Mouse (Mus musculus) liver, embryonic 12.5 days (tissue): ENCODE results near the gene Spire2. TPM values are rescaled to one million over a fixed set of nuclear protein-coding genes. Genes with fewer than 3 reads are reported as not detected.

Experiments
- ATAC-seq: fragments of 200-750 bp; cut with Nextera tagmentation; 2 replicates; pipeline ENCODE4 v1.8.0; 2017; ENCODE audit warnings: moderate number of reproducible peaks, mild to moderate bottlenecking, moderate library complexity
- H3K27ac ChIP-seq: fragments of 300-500 bp; sonication (generic); 2 replicates; pipeline ENCODE4 v1.5.1; 2016; ENCODE audit warnings: mild to moderate bottlenecking
- H3K27me3 ChIP-seq: fragments of 300-500 bp; sonication (generic); replicated peaks from 2 replicates; pipeline ENCODE4 v1.6.1; 2016; ENCODE audit warnings: mild to moderate bottlenecking, moderate library complexity
- H3K36me3 ChIP-seq: fragments of 300-500 bp; sonication (generic); 2 replicates; pipeline ENCODE4 v1.6.1; 2016; ENCODE audit warnings: mild to moderate bottlenecking, moderate library complexity
- H3K4me1 ChIP-seq: fragments of 300-500 bp; sonication (generic); 2 replicates; pipeline ENCODE4 v1.6.1; 2016
- H3K4me2 ChIP-seq: fragments of 300-500 bp; sonication (generic); 2 replicates; pipeline ENCODE4 v1.6.1; 2016; ENCODE audit warnings: mild to moderate bottlenecking, moderate library complexity
- H3K4me3 ChIP-seq: fragments of 300-500 bp; sonication (generic); 2 replicates; pipeline ENCODE4 v1.5.1; 2016; ENCODE audit warnings: mild to moderate bottlenecking, moderate library complexity
- H3K9ac ChIP-seq: fragments of 300-500 bp; sonication (generic); 2 replicates; pipeline ENCODE4 v1.6.1; 2016; ENCODE audit warnings: mild to moderate bottlenecking, moderate library complexity
- H3K9me3 ChIP-seq: fragments of 300-500 bp; sonication (generic); replicated peaks from 2 replicates; pipeline ENCODE4 v1.6.1; 2016; ENCODE audit warnings: mild to moderate bottlenecking, moderate library complexity
- WGBS: fragments of 180-500 bp; shearing (Covaris S2); methylation state at CpG from one replicate; pipeline ENCODE4 v1.1.7; 2016; ENCODE audit not compliant: insufficient replicate concordance; 5-methylcytosine and 5-hydroxymethylcytosine counted together
- polyA plus RNA-seq: library from polyadenylated mRNA; unstranded; fragments of >200 nt; fragmentation: Nextera tagmentation; extraction: Ambion mirVana; gene quantifications from 2 replicates; pipeline ENCODE4 v1.2.1, GENCODE M21; 2016

The Spire2 gene
- polyA plus RNA-seq, 1 experiment from 2014 or later, result 4.6 TPM

DNA sequence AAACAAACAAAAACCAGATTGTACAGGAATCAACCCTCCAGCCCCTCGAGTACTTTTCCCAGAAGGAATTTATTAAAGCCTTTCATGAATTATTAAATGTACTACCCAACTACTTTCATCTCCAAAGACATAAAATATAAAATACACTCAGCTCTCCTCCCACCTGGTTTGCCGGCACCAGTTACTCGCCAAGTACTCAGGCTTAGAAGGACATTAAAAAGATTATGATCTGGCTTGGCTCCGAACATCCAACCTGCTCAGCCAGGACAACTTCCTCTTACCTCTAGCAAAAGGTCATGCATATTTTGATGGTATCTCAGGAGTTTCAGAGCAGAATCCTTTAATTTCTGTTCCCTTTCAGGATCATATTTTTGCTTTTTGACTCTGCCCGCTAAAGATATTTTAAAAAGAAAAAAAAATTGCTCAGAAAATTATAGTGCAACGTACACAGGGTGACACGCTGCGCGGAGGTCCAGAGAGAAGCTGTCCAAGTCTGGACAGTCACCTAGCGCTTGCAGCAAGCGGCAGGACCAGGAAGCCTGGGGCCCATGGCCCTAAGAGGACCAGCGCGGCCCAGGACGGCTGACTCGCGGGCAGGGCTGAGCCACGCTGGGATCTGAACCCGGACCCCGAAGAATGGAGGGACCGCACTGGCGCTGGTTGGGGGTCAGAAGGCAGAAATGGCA lies 14.6 kb upstream of the Spire2 start:
- Histone ChIP-seq H3K4me2 (peak overlapping the region; percentile 83), H3K9me3 (no peaks in the 10 kb centered on the region), H3K4me3 (peak overlapping the region; percentile 78), H3K27me3 (peaks cover 7% of the 10 kb centered on the region), H3K36me3 (peaks cover 21% of the 10 kb centered on the region), H3K9ac (peak overlapping the region; percentile 84), H3K4me1 (peaks cover 24% of the 10 kb centered on the region), H3K27ac (peak overlapping the region; percentile 77)
- 3% methylated on average over 21 of the region's 21 CpGs for WGBS
- peak; percentile 87 for ATAC-seq

DNA sequence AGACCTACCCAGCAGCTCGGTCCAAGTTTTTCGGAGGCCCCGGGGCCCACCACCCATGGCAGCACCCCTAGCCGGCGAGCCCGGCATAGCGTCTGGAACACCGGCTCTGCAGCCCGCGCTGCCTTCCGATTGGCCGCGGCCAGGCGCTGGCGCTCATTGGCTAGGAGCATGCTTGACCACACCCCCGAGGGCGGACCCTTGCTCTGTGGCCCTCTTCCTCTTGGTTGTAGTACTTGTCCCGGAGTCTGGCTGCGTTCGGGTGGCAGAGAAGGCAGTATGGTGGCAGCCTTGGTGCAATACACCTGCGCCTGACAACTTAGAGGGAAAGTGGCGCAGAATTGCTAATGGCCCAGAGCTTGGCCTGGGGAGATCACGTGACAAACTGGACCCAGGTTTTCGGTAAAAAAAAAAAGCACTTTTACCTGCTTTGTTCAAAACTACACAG lies 14.0 kb upstream of the Spire2 start, which contains the start of gene Fanca:
Gene Fanca (minus strand): TSS at position 110 of the 445 bp plus-strand sequence.
- Histone ChIP-seq H3K4me3 (peak within 1 kb of the TSS; percentile 78), H3K9me3 (no peaks in the 10 kb centered on the region), H3K27ac (peak within 1 kb of the TSS; percentile 77), H3K4me2 (peak within 1 kb of the TSS; percentile 83), H3K27me3 (peaks cover 11% of the 10 kb centered on the region), H3K9ac (peak within 1 kb of the TSS; percentile 84), H3K36me3 (peaks cover 15% of the 10 kb centered on the region), H3K4me1 (peaks cover 24% of the 10 kb centered on the region)
- ATAC-seq, result peak; percentile 99
- WGBS, result under 1% methylated on average over 24 of the region's 24 CpGs

DNA sequence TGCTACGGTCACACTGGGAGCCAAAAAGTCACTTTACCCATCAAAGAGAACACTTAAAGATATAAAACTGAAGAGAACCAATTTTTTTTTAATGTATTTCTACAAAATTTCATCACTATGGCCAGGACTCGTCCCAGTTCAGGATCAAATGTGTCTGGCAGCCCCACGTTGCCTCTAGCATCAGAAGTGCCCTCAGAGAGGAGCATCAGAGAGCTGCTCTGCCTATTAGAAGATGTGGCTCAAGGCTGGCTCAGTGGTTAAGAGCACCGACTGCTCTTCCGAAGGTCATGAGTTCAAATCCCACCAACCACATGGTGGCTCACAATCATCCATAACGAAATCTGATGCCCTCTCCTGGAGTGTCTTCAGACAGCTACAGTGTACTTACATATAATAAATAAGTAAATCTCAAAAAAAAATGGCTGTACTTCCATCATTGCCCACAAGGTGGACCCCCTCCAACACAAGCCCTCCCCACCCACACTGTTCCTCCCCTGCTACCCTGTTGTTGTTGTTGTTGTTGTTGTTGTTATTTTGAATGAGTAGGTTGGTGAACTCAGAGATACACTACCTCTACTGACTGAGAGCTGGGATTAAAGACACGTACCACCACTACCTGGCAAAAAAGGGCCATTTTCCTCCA lies 12.9 kb upstream of the Spire2 start:
- H3K27ac ChIP-seq, result no peak overlapping the region

DNA sequence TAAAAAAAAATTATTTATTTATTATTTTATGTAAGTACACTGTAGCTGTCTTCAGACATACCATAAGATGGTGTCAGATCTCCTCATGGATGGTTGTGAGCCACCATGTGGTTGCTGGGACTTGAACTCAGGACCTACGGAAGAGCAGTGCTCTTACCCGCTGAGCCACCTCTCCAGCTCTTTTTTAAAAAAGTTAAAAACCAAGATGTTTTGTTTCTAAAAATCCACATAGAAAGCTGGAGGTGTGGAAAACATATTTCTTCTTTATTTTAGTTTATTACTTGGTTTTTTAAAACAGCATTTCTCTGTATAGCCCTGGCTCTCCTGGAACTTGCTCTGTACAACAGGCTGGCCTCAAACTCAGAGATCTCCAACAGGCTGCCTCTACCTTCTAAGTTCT lies 4.0 kb upstream of the Spire2 start:
- Histone ChIP-seq H3K27me3 (peaks cover 31% of the 10 kb centered on the region), H3K9me3 (no peaks in the 10 kb centered on the region), H3K27ac (no peak overlapping the region), H3K4me2 (no peak overlapping the region), H3K4me3 (no peak overlapping the region), H3K9ac (no peak overlapping the region), H3K4me1 (peaks cover 56% of the 10 kb centered on the region), H3K36me3 (no peaks in the 10 kb centered on the region)
- no peak for ATAC-seq
- WGBS, result 91% methylated on average over 2 of the region's 2 CpGs

More for the DNA sequence above, 12.9 kb upstream of the Spire2 start:
- H3K36me3 ChIP-seq, result peaks cover 10% of the 10 kb centered on the region
- no peak for ATAC-seq
- peaks cover 24% of the 10 kb centered on the region for H3K4me1 ChIP-seq
- H3K4me2 ChIP-seq, result peak overlapping the region; percentile 83
- peaks cover 11% of the 10 kb centered on the region for H3K27me3 ChIP-seq
- no peaks in the 10 kb centered on the region for H3K9me3 ChIP-seq
- 12% methylated on average over 7 of the region's 7 CpGs for WGBS
- no peak overlapping the region for H3K9ac ChIP-seq
- H3K4me3 ChIP-seq, result no peak overlapping the region

DNA sequence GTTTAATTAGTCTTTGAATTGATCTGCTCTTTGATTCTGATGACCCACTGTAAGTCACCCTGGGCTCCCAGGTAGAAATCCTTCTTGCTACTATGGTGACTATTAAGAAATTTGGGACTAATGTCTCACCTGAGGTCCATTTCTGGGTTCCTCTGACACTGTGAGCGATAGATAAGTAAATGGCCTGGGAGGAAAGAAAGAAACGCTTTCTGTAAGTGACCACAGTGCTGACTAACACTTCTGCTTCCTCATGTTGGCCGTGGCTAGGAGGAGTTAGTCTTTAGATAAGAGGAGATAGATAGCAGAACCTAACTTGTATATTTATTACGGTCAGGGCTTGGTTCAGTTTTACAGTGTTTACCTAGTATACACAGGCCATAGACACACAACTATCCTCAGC lies 3.2 kb upstream of the Spire2 start:
- H3K27ac ChIP-seq, result no peak overlapping the region
- H3K27me3 ChIP-seq, result peaks cover 38% of the 10 kb centered on the region
- no peaks in the 10 kb centered on the region for H3K36me3 ChIP-seq
- no peak overlapping the region for H3K4me3 ChIP-seq
- H3K9ac ChIP-seq, result no peak overlapping the region
- WGBS, result 10% methylated on average over 4 of the region's 4 CpGs
- H3K9me3 ChIP-seq, result no peaks in the 10 kb centered on the region
- H3K4me1 ChIP-seq, result peaks cover 64% of the 10 kb centered on the region
- H3K4me2 ChIP-seq, result no peak overlapping the region
- ATAC-seq, result no peak

DNA sequence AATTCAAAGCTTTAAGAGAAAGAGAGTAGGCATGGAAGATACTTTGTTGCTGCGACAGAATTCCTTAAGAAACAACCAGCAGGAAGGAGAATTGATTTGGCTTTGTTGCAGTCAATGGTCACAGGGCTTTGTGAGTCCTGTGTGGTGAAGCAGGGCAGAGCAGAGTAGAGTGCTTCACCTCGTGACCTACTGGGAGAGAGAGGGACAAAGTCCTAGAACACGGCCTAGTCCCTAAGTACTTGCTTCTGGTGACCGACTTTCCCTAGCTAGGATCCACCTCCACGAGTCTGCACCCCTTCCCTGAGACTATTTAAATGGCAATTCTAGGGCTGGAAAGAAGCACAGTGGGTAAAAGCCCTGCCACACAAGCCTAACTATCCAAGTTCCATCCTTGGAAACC lies 2.6 kb upstream of the Spire2 start:
- H3K27ac ChIP-seq, result 0 out of 2 replicates have a peak overlapping the region, but pooled peaks have one; percentile 10
- H3K9me3 ChIP-seq, result no peaks in the 10 kb centered on the region
- no peak overlapping the region for H3K9ac ChIP-seq
- H3K4me1 ChIP-seq, result peaks cover 68% of the 10 kb centered on the region
- H3K4me2 ChIP-seq, result no peak overlapping the region
- ATAC-seq, result no peak
- H3K4me3 ChIP-seq, result no peak overlapping the region
- no peaks in the 10 kb centered on the region for H3K36me3 ChIP-seq
- peaks cover 43% of the 10 kb centered on the region for H3K27me3 ChIP-seq
- 64% methylated on average over 5 of the region's 5 CpGs for WGBS

DNA sequence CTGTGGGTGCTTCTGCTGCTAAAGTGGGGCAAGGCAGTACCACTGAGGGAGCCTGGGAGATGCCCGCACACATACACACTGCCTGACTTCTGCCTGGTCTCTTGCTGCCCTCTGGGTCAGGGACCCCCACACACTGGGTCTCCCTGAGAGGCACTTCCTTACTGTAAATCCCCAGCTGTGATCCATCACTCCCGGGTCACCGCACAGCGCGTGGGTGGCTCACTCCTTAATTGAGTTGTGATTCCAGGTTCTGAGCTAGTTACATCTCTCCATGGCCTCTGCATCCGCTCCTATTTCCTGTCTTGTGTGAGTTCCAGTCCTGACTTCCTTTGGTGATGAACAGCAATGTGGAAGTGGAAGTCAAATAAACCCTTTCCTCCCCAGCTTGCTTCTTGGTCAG lies 1.8 kb upstream of the Spire2 start:
- Histone ChIP-seq H3K36me3 (no peaks in the 10 kb centered on the region), H3K27me3 (peaks cover 37% of the 10 kb centered on the region), H3K9ac (no peak overlapping the region), H3K27ac (no peak overlapping the region), H3K4me1 (peaks cover 72% of the 10 kb centered on the region), H3K9me3 (no peaks in the 10 kb centered on the region), H3K4me2 (no peak overlapping the region), H3K4me3 (no peak overlapping the region)
- 60% methylated on average over 6 of the region's 6 CpGs for WGBS
- no peak for ATAC-seq

DNA sequence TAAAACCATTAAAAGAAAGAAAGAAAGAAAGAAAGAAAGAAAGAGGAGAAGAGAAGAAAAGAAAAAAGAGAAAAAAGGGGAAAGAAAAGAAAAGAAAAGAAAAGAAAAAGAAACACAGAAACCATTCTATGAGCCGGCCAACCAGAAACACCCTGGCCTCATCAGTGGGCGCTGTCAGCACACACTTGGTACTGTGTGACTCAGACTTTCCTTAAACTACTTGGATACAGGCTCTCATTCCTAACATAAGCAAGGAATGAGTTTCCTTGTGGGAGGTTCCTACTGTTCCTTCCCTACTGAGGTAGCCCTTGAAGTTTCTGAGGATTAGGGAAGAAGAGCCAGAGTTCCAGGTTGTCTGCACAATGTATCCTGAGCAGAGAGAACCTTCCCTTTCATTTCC lies 1.2 kb upstream of the Spire2 start:
- H3K4me3 ChIP-seq, result no peak overlapping the region
- ATAC-seq, result no peak
- no peaks in the 10 kb centered on the region for H3K9me3 ChIP-seq
- peaks cover 72% of the 10 kb centered on the region for H3K4me1 ChIP-seq
- no peaks in the 10 kb centered on the region for H3K36me3 ChIP-seq
- H3K27ac ChIP-seq, result peak overlapping the region; percentile 72
- WGBS, result 48% methylated on average over 2 of the region's 2 CpGs
- H3K27me3 ChIP-seq, result peaks cover 34% of the 10 kb centered on the region
- no peak overlapping the region for H3K9ac ChIP-seq
- peak overlapping the region; percentile 99 for H3K4me2 ChIP-seq

DNA sequence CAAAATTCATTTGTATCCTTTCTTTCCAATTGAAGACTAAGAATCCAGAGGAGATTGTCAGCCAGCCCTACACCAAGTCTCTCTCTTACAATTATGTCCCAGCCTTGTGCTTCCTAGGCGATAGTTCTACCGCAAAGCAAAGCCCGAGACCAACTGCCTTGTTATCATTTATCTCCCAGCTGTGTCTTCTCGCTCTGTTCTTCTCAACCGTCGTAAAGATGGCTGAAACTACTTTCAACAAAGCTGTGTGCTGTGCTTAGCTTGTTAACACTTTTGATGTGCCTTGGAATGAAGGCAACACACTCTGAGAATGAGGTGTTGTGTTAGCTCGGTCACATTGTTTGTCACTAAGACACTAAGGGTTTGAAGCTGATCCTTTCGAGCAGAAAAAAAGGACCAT lies 703 bp upstream of the Spire2 start:
- WGBS, result 12% methylated on average over 8 of the region's 8 CpGs
- H3K4me2 ChIP-seq, result peak overlapping the region; percentile 99
- H3K36me3 ChIP-seq, result no peaks in the 10 kb centered on the region
- no peak overlapping the region for H3K9ac ChIP-seq
- peak overlapping the region; percentile 72 for H3K4me3 ChIP-seq
- no peaks in the 10 kb centered on the region for H3K9me3 ChIP-seq
- ATAC-seq, result no peak
- H3K27ac ChIP-seq, result peak overlapping the region; percentile 72
- H3K4me1 ChIP-seq, result peaks cover 77% of the 10 kb centered on the region
- H3K27me3 ChIP-seq, result peaks cover 31% of the 10 kb centered on the region

DNA sequence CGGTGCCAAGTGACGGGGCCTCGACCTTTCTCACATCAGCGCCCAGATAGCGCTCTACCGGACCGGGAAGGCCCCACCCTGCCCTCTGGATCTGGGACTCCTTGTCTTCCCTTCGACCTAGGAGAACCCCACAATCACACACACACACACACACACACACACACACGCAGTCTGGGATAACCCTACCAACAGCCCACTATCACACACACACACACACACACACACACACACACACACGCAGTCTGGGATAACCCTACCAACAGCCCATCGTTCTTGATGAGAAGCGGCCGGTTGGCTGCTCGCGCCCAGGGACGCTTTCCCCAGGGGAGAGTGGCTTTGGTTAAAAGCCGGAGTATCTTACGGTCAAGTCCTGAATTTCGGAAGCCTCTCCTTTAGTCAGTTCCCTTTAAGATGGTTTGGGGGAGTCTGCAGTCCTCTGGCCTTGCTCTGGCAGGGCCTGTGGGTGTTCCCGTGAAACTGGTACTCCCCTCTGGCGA lies 626 bp downstream of the Spire2 start:
- ATAC-seq, result peak; percentile 34

DNA sequence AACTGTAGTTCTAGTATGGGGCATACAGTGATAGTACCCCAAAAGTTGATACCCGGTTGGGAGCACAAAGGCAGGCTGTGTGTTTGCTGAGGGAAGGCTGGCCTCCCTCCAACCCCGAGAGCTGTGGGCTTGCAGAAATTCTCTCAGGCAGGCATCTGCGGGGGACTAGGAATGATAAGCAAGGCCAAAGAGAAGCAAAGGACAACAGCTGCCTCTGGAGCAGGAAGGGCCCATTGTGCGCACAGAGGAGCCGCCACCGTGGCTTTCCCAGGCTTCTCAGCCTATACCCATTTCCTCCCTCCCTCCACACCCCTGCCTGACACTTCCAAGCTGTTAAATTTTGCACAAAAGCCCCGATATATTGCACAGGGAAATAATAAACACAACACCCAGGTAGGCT lies 1.4 kb downstream of the Spire2 start:
- Histone ChIP-seq H3K4me1 (peaks cover 67% of the 10 kb centered on the region), H3K9me3 (no peaks in the 10 kb centered on the region), H3K27ac (peak overlapping the region; percentile 34; the same call in 1 of the 2 replicates), H3K4me2 (peak overlapping the region; percentile 99), H3K27me3 (peaks cover 21% of the 10 kb centered on the region), H3K9ac (no peak overlapping the region), H3K36me3 (no peaks in the 10 kb centered on the region), H3K4me3 (peak overlapping the region; percentile 72)
- no peak for ATAC-seq
- 13% methylated on average over 7 of the region's 7 CpGs for WGBS

More for the DNA sequence above, 626 bp downstream of the Spire2 start:
- no peaks in the 10 kb centered on the region for H3K36me3 ChIP-seq
- peaks cover 67% of the 10 kb centered on the region for H3K4me1 ChIP-seq
- peaks cover 21% of the 10 kb centered on the region for H3K27me3 ChIP-seq
- H3K9ac ChIP-seq, result peak overlapping the region; percentile 72
- H3K27ac ChIP-seq, result peak overlapping the region; percentile 69
- H3K4me3 ChIP-seq, result peak overlapping the region; percentile 72
- H3K9me3 ChIP-seq, result no peaks in the 10 kb centered on the region
- WGBS, result 13% methylated on average over 16 of the region's 21 CpGs
- peak overlapping the region; percentile 99 for H3K4me2 ChIP-seq

DNA sequence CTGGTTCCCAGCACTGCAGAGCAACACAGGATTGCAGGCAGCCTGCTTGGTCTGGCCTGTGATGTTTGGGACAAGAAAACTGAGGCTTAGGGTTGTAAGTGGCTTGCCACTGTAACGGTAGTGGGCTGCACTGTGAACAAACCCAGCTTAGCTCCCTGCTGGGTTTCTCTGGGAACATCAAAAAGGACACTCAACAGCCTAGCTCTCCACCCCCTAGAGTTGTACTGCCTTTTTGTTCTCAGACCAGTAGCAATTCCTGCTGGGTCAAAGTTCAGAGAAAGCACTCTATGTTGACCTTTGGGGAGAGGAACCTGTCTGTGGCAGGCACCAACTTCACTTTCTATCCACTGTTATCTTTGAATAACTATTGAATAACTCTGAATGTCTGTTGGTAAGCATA lies 2.0 kb downstream of the Spire2 start:
- 28% methylated on average over 1 of the region's 1 CpGs for WGBS
- Histone ChIP-seq H3K27me3 (peaks cover 21% of the 10 kb centered on the region), H3K27ac (peak overlapping the region; percentile 34; the same call in 1 of the 2 replicates), H3K9me3 (no peaks in the 10 kb centered on the region), H3K36me3 (no peaks in the 10 kb centered on the region), H3K4me3 (0 out of 2 replicates have a peak overlapping the region, but pooled peaks have one; percentile 72), H3K4me1 (peaks cover 61% of the 10 kb centered on the region), H3K9ac (no peak overlapping the region), H3K4me2 (peak overlapping the region; percentile 99)
- no peak for ATAC-seq
